Mouse (Mus musculus): ENCODE measurements at regions not wholly inside any gene's neighbourhood (a gene's known extent, or its start where the extent isn't known, plus 50 kb on each side); places are given as distances from the start of the nearest gene placed in this dataset.

GRCm38 (mm10) chr14:73730796-73731195 is 69.8 kb downstream of the Gm21750 start:
- no peak for DNase-seq

GRCm38 (mm10) chr14:73732161-73732560 is 71.1 kb downstream of the Gm21750 start:
- no peak for DNase-seq

- no peak for DNase-seq
These were observed 89.8 kb downstream of the Gm21750 start for GRCm38 (mm10) chr14:73750790-73751189.

- DNase-seq, result peak; percentile 0
These were observed 99.0 kb downstream of the Gm21750 start for GRCm38 (mm10) chr14:73759986-73760385.

GRCm38 (mm10) chr14:73772964-73773363 is 111.9 kb downstream of the Gm21750 start:
- no peak for DNase-seq

- no peak for DNase-seq
These were observed 112.8 kb downstream of the Gm21750 start for GRCm38 (mm10) chr14:73773810-73774209.

- DNase-seq, result peak; percentile 66
These were observed 115.0 kb downstream of the Gm21750 start for GRCm38 (mm10) chr14:73776066-73776465.

- no peak for DNase-seq
These were observed 146.1 kb downstream of the Gm21750 start for GRCm38 (mm10) chr14:73807169-73807568.

GRCm38 (mm10) chr14:73838890-73839289 is 177.9 kb downstream of the Gm21750 start:
- no peak for DNase-seq

GRCm38 (mm10) chr14:73861782-73862181 is 200.8 kb downstream of the Gm21750 start:
- no peak for DNase-seq

- DNase-seq, result no peak
These were observed 213.3 kb downstream of the Gm21750 start for GRCm38 (mm10) chr14:73874337-73874736.

- no peak for DNase-seq
These were observed 214.9 kb downstream of the Gm21750 start for GRCm38 (mm10) chr14:73875916-73876315.

- no peak for DNase-seq
These were observed 217.2 kb downstream of the Gm21750 start for GRCm38 (mm10) chr14:73878267-73878666.

GRCm38 (mm10) chr14:73878866-73879419 is 217.9 kb downstream of the Gm21750 start:
- no peak for DNase-seq

- no peak for DNase-seq
These were observed 230.4 kb downstream of the Gm21750 start for GRCm38 (mm10) chr14:73891451-73891850.

GRCm38 (mm10) chr14:73894844-73895243 is 233.8 kb downstream of the Gm21750 start:
- no peak for DNase-seq

GRCm38 (mm10) chr14:73895266-73895665 is 234.2 kb downstream of the Gm21750 start:
- DNase-seq, result no peak

- no peak for DNase-seq
These were observed 238.1 kb downstream of the Gm21750 start for GRCm38 (mm10) chr14:73899078-73899477.

GRCm38 (mm10) chr14:73902085-73902713 is 241.2 kb downstream of the Gm21750 start:
- no peak for DNase-seq

GRCm38 (mm10) chr14:73913756-73914448 is 252.9 kb downstream of the Gm21750 start:
- no peak for DNase-seq

GRCm38 (mm10) chr14:73915990-73916389 is 255.0 kb downstream of the Gm21750 start:
- DNase-seq, result no peak

- DNase-seq, result no peak
These were observed 270.1 kb downstream of the Gm21750 start for GRCm38 (mm10) chr14:73931095-73931494.

- DNase-seq, result no peak
These were observed 286.3 kb downstream of the Gm21750 start for GRCm38 (mm10) chr14:73947316-73947715.

GRCm38 (mm10) chr14:73952511-73952910 is 291.5 kb downstream of the Gm21750 start:
- DNase-seq, result no peak
